ENCODE assay signal across 22 mouse cellular contexts in the genomic region with DNA sequence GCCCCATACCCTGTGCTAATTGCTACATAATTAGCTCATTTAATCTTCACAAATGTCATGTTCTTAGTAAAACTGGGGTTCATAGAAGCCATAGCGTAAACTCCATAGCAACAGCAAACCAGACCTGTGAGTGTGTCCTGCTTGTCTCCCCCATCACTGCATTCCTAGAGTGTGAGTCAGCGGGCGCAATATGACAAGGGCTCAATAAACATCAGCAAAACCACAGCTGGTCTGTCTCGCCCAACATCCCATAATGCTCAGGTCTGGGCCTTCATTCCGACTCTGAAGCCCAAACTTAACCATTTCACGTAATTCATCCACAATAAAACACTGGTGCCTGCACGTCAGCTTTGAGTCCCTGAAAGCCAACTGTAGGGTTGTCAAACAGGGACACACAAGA. TPM values are rescaled to one million over a fixed set of nuclear protein-coding genes. Genes with fewer than 3 reads are reported as not detected.
A peak's percentile ranks its signal among the peaks of the same experiment; 100 is the strongest.
DNase-seq lines count a peak whose midpoint lies in the region; ATAC-seq and TF ChIP-seq lines count a peak whose summit lies in the region.
"Had no signal": no experiment of that assay in that cellular context is flagged by ENCODE, and none has a peak within 500 bp of the region (broad histone marks: within the 10 kb centered on the region; RNA-seq: fewer than 3 reads in every experiment).

No protein-coding gene starts in this region.

- WGBS in lung, embryonic 14.5 days = 26% methylated on average over 7 of the region's 7 CpGs
- WGBS in lung, adult 2 months = 48% methylated on average over 7 of the region's 7 CpGs
- 34% methylated on average over 7 of the region's 7 CpGs for WGBS in limb, embryonic 14.5 days
- 86% methylated on average over 7 of the region's 7 CpGs for WGBS in midbrain, embryonic 13.5 days
- WGBS in hindbrain, embryonic 13.5 days = 83% methylated on average over 7 of the region's 7 CpGs

- DNase-seq in lung, embryonic 14.5 days = peak; percentile 87
- DNase-seq in lung, adult 2 months = no peak
- no peak for DNase-seq in limb, embryonic 14.5 days (ENCODE audit: low spot score)
- DNase-seq in lung, postnatal 4 days = peak; percentile 11 to 48
- DNase-seq: adrenal gland, postnatal 25 days; cerebellum, adult 9-10 months; gastrocnemius, postnatal 14 days; heart, postnatal 36 days; kidney, adult 2 months; kidney, postnatal 14 days; thymus, postnatal 36 days had no signal

- H3K9ac ChIP-seq in lung, embryonic 14.5 days = no peak overlapping the region
- no peak overlapping the region for H3K9ac ChIP-seq in limb, embryonic 14.5 days (ENCODE audit: low read depth, low read length, severe bottlenecking)
- H3K9ac ChIP-seq in midbrain, embryonic 13.5 days (replicated peaks) = no peak overlapping the region
- no peak overlapping the region for H3K9ac ChIP-seq in hindbrain, embryonic 13.5 days
- H3K9ac ChIP-seq: heart, embryonic 15.5 days; hindbrain, embryonic 14.5 days; liver, embryonic 12.5 days; midbrain, embryonic 15.5 days; neural tube, embryonic 13.5 days had no signal

- no peak overlapping the region for H3K4me2 ChIP-seq in lung, embryonic 14.5 days
- no peak overlapping the region for H3K4me2 ChIP-seq in limb, embryonic 14.5 days (replicated peaks; ENCODE audit: low read depth, low read length, severe bottlenecking)
- no peak overlapping the region for H3K4me2 ChIP-seq in midbrain, embryonic 13.5 days (replicated peaks)
- H3K4me2 ChIP-seq in hindbrain, embryonic 13.5 days = no peak overlapping the region
- H3K4me2 ChIP-seq: heart, embryonic 15.5 days; hindbrain, embryonic 14.5 days; liver, embryonic 12.5 days; midbrain, embryonic 15.5 days; neural tube, embryonic 13.5 days had no signal

- H3K36me3 ChIP-seq in lung, embryonic 14.5 days (ENCODE audit: insufficient read depth) = no peaks in the 10 kb centered on the region
- no peaks in the 10 kb centered on the region for H3K36me3 ChIP-seq in C2C12 (ENCODE audit: control insufficient read depth, insufficient read depth)
- no peaks in the 10 kb centered on the region for H3K36me3 ChIP-seq in limb, embryonic 14.5 days (ENCODE audit: control insufficient read depth, insufficient read depth, low read length)
- H3K36me3 ChIP-seq in midbrain, embryonic 13.5 days = no peaks in the 10 kb centered on the region
- no peaks in the 10 kb centered on the region for H3K36me3 ChIP-seq in hindbrain, embryonic 13.5 days
- H3K36me3 ChIP-seq: forebrain, embryonic 10.5 days; heart, embryonic 15.5 days; liver, embryonic 12.5 days; midbrain, embryonic 15.5 days; neural tube, embryonic 13.5 days had no signal

- no peaks in the 10 kb centered on the region for H3K79me2 ChIP-seq in C2C12 (ENCODE audit: control insufficient read depth, insufficient read depth)

- no peaks in the 10 kb centered on the region for H3K9me3 ChIP-seq in lung, embryonic 14.5 days (ENCODE audit: low read depth, low read length)
- H3K9me3 ChIP-seq in limb, embryonic 14.5 days (ENCODE audit: control insufficient read depth, low read length) = no peaks in the 10 kb centered on the region
- H3K9me3 ChIP-seq in midbrain, embryonic 13.5 days = no peaks in the 10 kb centered on the region
- no peaks in the 10 kb centered on the region for H3K9me3 ChIP-seq in hindbrain, embryonic 13.5 days
- H3K9me3 ChIP-seq: forebrain, embryonic 10.5 days; heart, embryonic 15.5 days; liver, embryonic 12.5 days; midbrain, embryonic 15.5 days; neural tube, embryonic 13.5 days had no signal

- TF ChIP-seq POLR2A in lung, adult 2 months (IDR thresholded peaks at IDR 0.05; ENCODE audit: borderline replicate concordance, extremely low read depth, low read depth, low read length) = no peak
- TF ChIP-seq POLR2A in limb, embryonic 14.5 days (IDR thresholded peaks at IDR 0.05; ENCODE audit: borderline replicate concordance, extremely low read depth, insufficient read depth, insufficient read length) = no peak

- no peaks in the 10 kb centered on the region for H3K27me3 ChIP-seq in lung, embryonic 14.5 days (ENCODE audit: insufficient read depth, low read length)
- H3K27me3 ChIP-seq in C2C12 (ENCODE audit: control insufficient read depth, insufficient read depth, insufficient read length) = no peaks in the 10 kb centered on the region
- no peaks in the 10 kb centered on the region for H3K27me3 ChIP-seq in limb, embryonic 14.5 days (ENCODE audit: control insufficient read depth, insufficient read depth, low read length)
- H3K27me3 ChIP-seq in midbrain, embryonic 13.5 days = peaks cover 4% of the 10 kb centered on the region; the same call in 1 of the 2 replicates
- no peaks in the 10 kb centered on the region for H3K27me3 ChIP-seq in hindbrain, embryonic 13.5 days
- H3K27me3 ChIP-seq: heart, embryonic 15.5 days; liver, embryonic 12.5 days; midbrain, embryonic 15.5 days; neural tube, embryonic 13.5 days had no signal

- H3K27ac ChIP-seq in lung, embryonic 14.5 days (ENCODE audit: low read depth) = 0 out of 2 replicates have a peak overlapping the region, but pooled peaks have one; percentile 18
- no peak overlapping the region for H3K27ac ChIP-seq in limb, embryonic 14.5 days (replicated peaks; ENCODE audit: low read depth, low read length)
- H3K27ac ChIP-seq in midbrain, embryonic 13.5 days = no peak overlapping the region
- no peak overlapping the region for H3K27ac ChIP-seq in hindbrain, embryonic 13.5 days
- H3K27ac ChIP-seq: forebrain, embryonic 10.5 days; heart, embryonic 15.5 days; hindbrain, embryonic 14.5 days; liver, embryonic 12.5 days; midbrain, embryonic 15.5 days; neural tube, embryonic 13.5 days had no signal

- H3K4me1 ChIP-seq in lung, embryonic 14.5 days (ENCODE audit: insufficient read depth) = no peaks in the 10 kb centered on the region
- H3K4me1 ChIP-seq in lung, adult 2 months (ENCODE audit: control insufficient read depth, insufficient read depth, low read length) = no peaks in the 10 kb centered on the region
- no peaks in the 10 kb centered on the region for H3K4me1 ChIP-seq in limb, embryonic 14.5 days (ENCODE audit: control insufficient read depth, insufficient read depth, low read length)
- peaks cover 9% of the 10 kb centered on the region; the same call in 1 of the 2 replicates for H3K4me1 ChIP-seq in midbrain, embryonic 13.5 days (replicated peaks)
- peaks cover 8% of the 10 kb centered on the region; the same call in 1 of the 2 replicates for H3K4me1 ChIP-seq in hindbrain, embryonic 13.5 days (replicated peaks)
- H3K4me1 ChIP-seq: heart, embryonic 15.5 days; liver, embryonic 12.5 days had no signal

- no peak for TF ChIP-seq CTCF in lung, embryonic 14.5 days (IDR thresholded peaks at IDR 0.05; ENCODE audit: low read depth)
- TF ChIP-seq CTCF in lung, adult 2 months (IDR thresholded peaks at IDR 0.05; ENCODE audit: insufficient read depth, low read length) = no peak
- TF ChIP-seq CTCF in C2C12 (IDR thresholded peaks at IDR 0.05; ENCODE audit: control insufficient read depth, insufficient read depth, insufficient read length) = no peak

- peak; percentile 93 for ATAC-seq in lung, embryonic 14.5 days (ENCODE audit: insufficient read depth)
- ATAC-seq in limb, embryonic 14.5 days (ENCODE audit: low FRiP score, low read depth) = peak; percentile 50
- no peak for ATAC-seq in midbrain, embryonic 13.5 days
- no peak for ATAC-seq in hindbrain, embryonic 13.5 days (ENCODE audit: low FRiP score)
- ATAC-seq: forebrain, embryonic 16.5 days; liver, embryonic 12.5 days; midbrain, embryonic 15.5 days had no signal

- no peaks in the 10 kb centered on the region for H3K79me3 ChIP-seq in C2C12 (ENCODE audit: low read depth)

- no peak overlapping the region for H3ac ChIP-seq in C2C12 (ENCODE audit: control insufficient read depth, insufficient read length, low read depth)

- H3K4me3 ChIP-seq in lung, embryonic 14.5 days (ENCODE audit: low read depth, low read length) = no peak overlapping the region
- H3K4me3 ChIP-seq in lung, adult 2 months (replicated peaks; ENCODE audit: extremely low read depth, low read depth, low read length) = no peak overlapping the region
- no peak overlapping the region for H3K4me3 ChIP-seq in C2C12 (ENCODE audit: insufficient read depth, poor library complexity, severe bottlenecking)
- H3K4me3 ChIP-seq in limb, embryonic 14.5 days (replicated peaks; ENCODE audit: low read length) = no peak overlapping the region
- no peak overlapping the region for H3K4me3 ChIP-seq in midbrain, embryonic 13.5 days (replicated peaks)
- H3K4me3 ChIP-seq in hindbrain, embryonic 13.5 days = no peak overlapping the region
- H3K4me3 ChIP-seq: forebrain, embryonic 10.5 days; heart, embryonic 15.5 days; liver, embryonic 12.5 days; midbrain, embryonic 15.5 days; neural tube, embryonic 13.5 days had no signal

TF ChIP-seq in C2C12, 6 proteins besides CTCF, POLR2A, EP300 and RAD21:
- TF ChIP-seq CEBPB (IDR thresholded peaks at IDR 0.05; ENCODE audit: low read depth) (no peak), FOSL1 (IDR thresholded peaks at IDR 0.05; ENCODE audit: insufficient read depth, low read length, poor library complexity, severe bottlenecking) (peak; percentile 74), MAX (IDR thresholded peaks at IDR 0.05) (no peak), MYOD1 (IDR thresholded peaks at IDR 0.05; ENCODE audit: control insufficient read depth, insufficient read length, low read depth) (peak; percentile 54)

RNA-seq across cellular contexts. Expression of a gene that starts 37.1 kb away (rescaled TPM):
- polyA plus RNA-seq in lung, embryonic 14.5 days (2014; fragmentation: Nextera tagmentation; extraction: Ambion mirVana) = 0.09 TPM in 1 of 2 replicates, not detected in the other
- not detected in 2 replicates for polyA plus RNA-seq in lung, adult 2 months (2012; rRNA removed)
- polyA plus RNA-seq in C2C12 (2012; fragmentation: generic; extraction: Trizol) = not detected
- 0.08 and 0.18 TPM in 2 replicates for polyA plus RNA-seq in limb, embryonic 14.5 days (2012; rRNA removed)
- 0.08 TPM in 1 of 2 replicates, not detected in the other for polyA plus RNA-seq in limb, embryonic 14.5 days (2014; fragmentation: Nextera tagmentation; extraction: Ambion mirVana)
- polyA plus RNA-seq in midbrain, embryonic 13.5 days (2015; fragmentation: Nextera tagmentation; extraction: Ambion mirVana) = 80.3 and 112 TPM in 2 replicates
- 23.9 and 24.5 TPM in 2 replicates for polyA plus RNA-seq in hindbrain, embryonic 13.5 days (2015; fragmentation: Nextera tagmentation; extraction: Ambion mirVana)
- polyA plus RNA-seq: heart, embryonic 15.5 days; intestine, embryonic 14.5 days; kidney, adult 2 months; liver, embryonic 12.5 days had no signal

Comparison
In these comparisons a context has a peak if more than half of its experiments do, and no peak if none do; other contexts are left out.
1. DNase-seq: peak in lung, embryonic 14.5 days (single experiment) and lung, postnatal 4 days (2 of 2); none in lung, adult 2 months (single experiment) and limb, embryonic 14.5 days (single experiment).
2. ATAC-seq: peak in lung, embryonic 14.5 days (single experiment) and limb, embryonic 14.5 days (single experiment); none in midbrain, embryonic 13.5 days (single experiment) and hindbrain, embryonic 13.5 days (single experiment).
3. RNA of a gene that starts 37.1 kb away (polyA plus RNA-seq): 80.3 to 112 TPM in midbrain, embryonic 13.5 days and 23.9 to 24.5 TPM in hindbrain, embryonic 13.5 days; 0.09 TPM in lung, embryonic 14.5 days, 0.08 to 0.18 TPM in limb, embryonic 14.5 days, not detected in lung, adult 2 months and not detected in C2C12 (single experiment); every median in the first group is over 10 times any median in the second.